Mouse (Mus musculus) stomach, postnatal 0 days (tissue): ENCODE results near the gene Sstr4.

ENCODE experiments used
- CTCF ChIP-seq: IDR thresholded peaks from 2 replicates; pipeline ENCODE4 v1.5.1; 2016; ENCODE audit warnings: antibody characterized with exemption, low read depth, mild to moderate bottlenecking, moderate library complexity
- EP300 ChIP-seq: optimal IDR thresholded peaks from 2 replicates; pipeline ENCODE3; 2016; ENCODE audit warnings: antibody characterized with exemption

DNA sequence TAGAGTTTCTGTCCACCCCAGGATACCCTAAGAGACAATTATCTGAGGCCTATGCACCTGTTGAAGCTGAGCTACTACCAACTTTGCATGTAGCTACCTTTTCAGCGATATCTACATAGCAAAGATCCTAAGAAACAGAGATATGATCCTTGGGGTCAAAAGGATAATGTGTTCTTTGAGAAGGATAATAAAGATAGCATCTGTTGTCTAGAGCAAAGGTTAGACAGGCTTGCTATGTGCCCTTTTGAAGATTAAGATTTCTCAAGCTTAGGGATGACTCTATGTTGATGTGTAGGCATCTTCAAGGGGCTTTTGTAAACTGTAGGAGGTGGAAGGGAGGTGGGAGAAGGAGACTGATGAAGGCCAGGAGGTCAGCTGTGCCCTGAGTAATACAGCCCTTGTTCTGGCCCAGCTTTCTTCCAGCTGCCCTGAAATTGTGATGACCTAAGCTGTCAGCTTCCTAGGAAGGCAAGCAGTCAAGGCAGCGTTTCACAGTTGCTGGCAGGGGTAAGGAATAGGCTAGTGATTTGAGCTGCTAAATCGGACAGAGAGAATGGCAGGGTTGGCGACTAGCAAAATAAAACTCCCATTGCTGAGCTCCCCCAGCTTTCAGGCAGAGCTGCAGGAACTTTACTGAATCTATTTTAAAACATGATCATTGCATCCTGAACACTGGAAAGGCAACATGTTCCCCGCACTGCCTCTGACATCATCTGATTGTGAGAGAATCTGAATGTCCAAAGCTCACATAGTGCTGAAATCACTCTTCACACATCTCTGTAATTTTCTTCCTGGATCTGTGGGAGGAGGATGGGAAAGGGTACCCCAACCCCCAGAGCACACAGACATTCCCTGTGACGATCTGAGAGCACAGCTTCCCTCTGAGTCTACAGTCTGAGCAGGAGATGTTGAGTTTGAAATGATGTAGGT is 7.2 kb upstream of the Sstr4 start:
- TF ChIP-seq CTCF: no peak
- TF ChIP-seq EP300: no peak
